In the genomic region with DNA sequence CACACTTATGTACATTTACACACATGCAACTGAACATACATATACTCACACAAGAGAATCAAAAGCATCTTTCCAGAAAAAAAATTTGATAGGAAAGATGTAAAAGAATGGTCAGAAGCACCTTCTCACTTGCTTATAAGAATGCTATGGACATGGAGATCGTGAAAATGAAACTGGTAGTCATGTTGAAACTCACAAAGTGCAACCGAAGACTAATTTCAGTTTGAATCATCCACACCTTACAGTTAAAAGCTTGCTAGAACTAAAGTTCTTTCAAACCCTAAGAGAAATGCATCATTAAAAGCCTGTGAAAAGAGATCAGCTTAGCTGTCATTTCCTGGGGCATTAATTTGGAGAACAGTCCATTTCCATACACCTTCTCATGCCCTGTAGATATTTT, we compare ENCODE assay signal across 32 mouse cellular contexts.
"Had no signal": no experiment of that assay in that cellular context is flagged by ENCODE, and none has a peak within 500 bp of the region (broad histone marks: within the 10 kb centered on the region; RNA-seq: fewer than 3 reads in every experiment).

No protein-coding gene starts in this region.

- ATAC-seq: liver, embryonic 12.5 days; liver, postnatal 0 days; lung, postnatal 0 days; midbrain, embryonic 13.5 days; midbrain, embryonic 15.5 days; midbrain, embryonic 16.5 days had no signal

- H3K27ac ChIP-seq: limb, embryonic 10.5 days; limb, embryonic 12.5 days; limb, embryonic 13.5 days; limb, embryonic 15.5 days; liver, embryonic 12.5 days; liver, embryonic 13.5 days; liver, embryonic 14.5 days; liver, embryonic 15.5 days; lung, embryonic 15.5 days; macrophage; midbrain, embryonic 10.5 days; midbrain, embryonic 12.5 days; midbrain, embryonic 13.5 days; midbrain, embryonic 15.5 days; neural tube, embryonic 12.5 days had no signal

- H3K9ac ChIP-seq: limb, embryonic 12.5 days; limb, embryonic 13.5 days; limb, embryonic 15.5 days; liver, embryonic 12.5 days; liver, embryonic 13.5 days; liver, embryonic 14.5 days; liver, embryonic 15.5 days; liver, postnatal 0 days; lung, embryonic 14.5 days; lung, embryonic 15.5 days; midbrain, embryonic 12.5 days; midbrain, embryonic 13.5 days; midbrain, embryonic 15.5 days; neural tube, embryonic 12.5 days had no signal

- H3K4me1 ChIP-seq: limb, embryonic 10.5 days; limb, embryonic 12.5 days; limb, embryonic 13.5 days; limb, embryonic 15.5 days; liver, embryonic 12.5 days; liver, embryonic 13.5 days; liver, embryonic 15.5 days; lung, embryonic 15.5 days; megakaryocyte, embryonic 14.5 days; midbrain, embryonic 10.5 days; midbrain, embryonic 12.5 days; midbrain, embryonic 13.5 days; midbrain, embryonic 15.5 days; neural tube, embryonic 12.5 days had no signal

- DNase-seq: left cerebral cortex, postnatal 4 days; liver; liver, embryonic 13.5 days; liver, postnatal 0 days; lung, adult 18-20 months; lung, adult 2 months; lung, embryonic 14.5 days; lung, postnatal 10 days; lung, postnatal 14 days; lung, postnatal 36 days; lung, postnatal 4 days; midbrain, embryonic 14.5 days had no signal

- H3K4me2 ChIP-seq: limb, embryonic 12.5 days; limb, embryonic 13.5 days; limb, embryonic 15.5 days; liver, embryonic 11.5 days; liver, embryonic 12.5 days; liver, embryonic 13.5 days; liver, embryonic 15.5 days; lung, embryonic 14.5 days; lung, embryonic 15.5 days; midbrain, embryonic 11.5 days; midbrain, embryonic 12.5 days; midbrain, embryonic 13.5 days; midbrain, embryonic 15.5 days; neural tube, embryonic 12.5 days had no signal

- H3K36me3 ChIP-seq: limb, embryonic 10.5 days; limb, embryonic 12.5 days; limb, embryonic 13.5 days; limb, embryonic 15.5 days; liver, embryonic 12.5 days; liver, embryonic 13.5 days; liver, embryonic 15.5 days; lung, embryonic 15.5 days; midbrain, embryonic 10.5 days; midbrain, embryonic 12.5 days; midbrain, embryonic 13.5 days; midbrain, embryonic 15.5 days; neural tube, embryonic 12.5 days had no signal

- H3K9me3 ChIP-seq: limb, embryonic 10.5 days; limb, embryonic 12.5 days; limb, embryonic 13.5 days; limb, embryonic 15.5 days; liver, embryonic 12.5 days; liver, embryonic 13.5 days; liver, embryonic 15.5 days; lung, embryonic 15.5 days; megakaryocyte, embryonic 14.5 days; midbrain, embryonic 10.5 days; midbrain, embryonic 12.5 days; midbrain, embryonic 13.5 days; midbrain, embryonic 15.5 days; neural tube, embryonic 12.5 days had no signal

- H3K27me3 ChIP-seq: limb, embryonic 12.5 days; limb, embryonic 13.5 days; limb, embryonic 15.5 days; liver, embryonic 12.5 days; liver, embryonic 13.5 days; liver, embryonic 15.5 days; lung, embryonic 15.5 days; megakaryocyte, embryonic 14.5 days; midbrain, embryonic 12.5 days; midbrain, embryonic 13.5 days; midbrain, embryonic 15.5 days; neural tube, embryonic 12.5 days had no signal

- H3K4me3 ChIP-seq: limb, embryonic 10.5 days; limb, embryonic 12.5 days; limb, embryonic 13.5 days; limb, embryonic 15.5 days; liver, embryonic 12.5 days; liver, embryonic 13.5 days; liver, embryonic 15.5 days; lung, embryonic 15.5 days; megakaryocyte, embryonic 14.5 days; midbrain, embryonic 10.5 days; midbrain, embryonic 12.5 days; midbrain, embryonic 13.5 days; midbrain, embryonic 15.5 days; myocyte; neural tube, embryonic 12.5 days had no signal
